17 mouse cellular contexts compared by ENCODE assay signal in the genomic region with DNA sequence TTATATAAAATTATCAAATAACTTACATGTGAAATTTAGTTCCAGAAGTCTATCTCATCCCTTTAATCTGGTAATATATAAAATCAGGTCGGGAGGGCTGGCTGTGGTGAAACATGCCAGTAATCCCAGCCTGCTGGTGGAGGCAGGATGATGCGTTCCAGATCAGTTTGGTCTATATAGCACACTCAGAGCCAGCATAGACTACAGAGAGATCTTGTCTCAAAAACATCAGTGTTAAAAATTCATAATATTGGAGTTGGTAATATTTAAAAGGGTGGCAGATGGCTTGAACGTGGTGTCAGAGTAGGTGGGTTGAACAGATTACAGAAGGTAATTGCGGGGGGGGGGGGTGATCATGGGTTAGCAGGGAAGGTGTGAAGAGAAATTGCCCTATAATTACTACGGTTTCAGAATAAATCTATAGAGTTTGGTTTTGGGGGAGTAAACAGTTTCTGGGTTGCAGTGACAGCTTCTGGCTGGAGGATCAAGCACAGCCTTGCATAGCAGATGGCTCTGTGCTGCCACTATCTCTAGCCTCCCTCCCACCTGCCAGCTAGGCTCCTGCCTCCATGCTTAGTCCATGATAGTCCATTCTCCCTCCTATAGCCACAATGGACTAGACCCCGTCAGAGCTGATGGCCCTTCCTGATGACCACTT.
"Had no signal": no experiment of that assay in that cellular context is flagged by ENCODE, and none has a peak within 500 bp of the region (broad histone marks: within the 10 kb centered on the region; RNA-seq: fewer than 3 reads in every experiment).

No protein-coding gene starts in this region.

- H3K4me3 ChIP-seq: left cerebral cortex, adult 2 months; limb, embryonic 10.5 days; liver, embryonic 15.5 days; midbrain, embryonic 12.5 days; neural tube, embryonic 13.5 days; stomach, embryonic 15.5 days had no signal

- ATAC-seq: lung, postnatal 0 days; midbrain, embryonic 16.5 days had no signal

- H3K9me3 ChIP-seq: limb, embryonic 10.5 days; liver, embryonic 15.5 days; midbrain, embryonic 12.5 days; neural tube, embryonic 13.5 days; stomach, embryonic 15.5 days had no signal

- H3K36me3 ChIP-seq: limb, embryonic 10.5 days; liver, embryonic 15.5 days; midbrain, embryonic 12.5 days; neural tube, embryonic 13.5 days; stomach, embryonic 15.5 days had no signal

- H3K9ac ChIP-seq: liver, embryonic 15.5 days; midbrain, embryonic 12.5 days; neural tube, embryonic 13.5 days; stomach, embryonic 15.5 days had no signal

- DNase-seq: kidney, adult 18-20 months; kidney, postnatal 10 days; kidney, postnatal 4 days; lung, adult 2 months; lung, postnatal 36 days; retina, postnatal 1 day; thymus, adult 2 months; thymus, postnatal 25 days had no signal

- H3K27me3 ChIP-seq: liver, embryonic 15.5 days; midbrain, embryonic 12.5 days; neural tube, embryonic 13.5 days; stomach, embryonic 15.5 days had no signal

- H3K27ac ChIP-seq: left cerebral cortex, adult 2 months; liver, embryonic 15.5 days; midbrain, embryonic 12.5 days; neural tube, embryonic 13.5 days; stomach, embryonic 15.5 days had no signal

- H3K4me1 ChIP-seq: liver, embryonic 15.5 days; midbrain, embryonic 12.5 days; neural tube, embryonic 13.5 days had no signal

- H3K4me2 ChIP-seq: liver, embryonic 11.5 days; liver, embryonic 15.5 days; midbrain, embryonic 12.5 days; neural tube, embryonic 13.5 days; stomach, embryonic 15.5 days had no signal
